Mouse (Mus musculus): Measurements from ENCODE around the gene Eif4g1. TPM values are rescaled to one million over a fixed set of nuclear protein-coding genes. Genes with fewer than 3 reads are reported as not detected.
A peak's percentile ranks its signal among the peaks of the same experiment; 100 is the strongest.

The Eif4g1 gene
- total and polyA plus RNA-seq, 3 experiments, result 257 to 957 (median 325) TPM

DNA sequence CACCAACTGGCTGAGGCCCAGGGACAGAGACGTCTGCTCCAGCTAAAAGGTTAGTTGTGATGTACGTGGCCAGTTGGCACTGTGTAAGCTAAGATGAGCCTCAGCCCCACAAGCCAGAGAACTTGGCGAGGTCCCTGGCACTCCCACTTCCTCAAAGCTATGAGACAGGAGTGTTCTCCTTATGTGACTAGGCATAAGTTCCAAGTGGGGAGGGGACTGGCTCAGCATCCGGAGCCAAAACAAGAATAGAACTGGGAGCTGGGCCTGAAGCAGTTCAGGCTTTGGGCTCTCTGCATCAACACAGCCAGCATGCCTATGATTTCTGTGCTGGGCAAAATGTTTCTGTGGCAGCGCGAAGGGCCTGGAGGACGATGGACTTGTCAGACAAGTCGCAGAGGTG lies 26.7 kb downstream of the Eif4g1 start:
- Histone ChIP-seq H3K4me3 (ENCODE audit: low read depth, low read length) (no peak overlapping the region; the same call in 1 of the 2 replicates), H3K27me3 (ENCODE audit: insufficient read depth, low read length) (no peaks in the 10 kb centered on the region), H3K4me1 (ENCODE audit: insufficient read depth, low read depth, low read length) (peaks cover 63% of the 10 kb centered on the region), H3K9me3 (replicated peaks) (no peaks in the 10 kb centered on the region), H3K36me3 (replicated peaks) (peaks cover 64% of the 10 kb centered on the region)
- TF ChIP-seq GATA1 (IDR thresholded peaks at IDR 0.05; ENCODE audit: borderline replicate concordance, low read length) (no peak), POLR2AphosphoS5 (IDR thresholded peaks at IDR 0.05; ENCODE audit: insufficient replicate concordance, low read depth, low read length) (no peak)
- no peak for ATAC-seq (ENCODE audit: extremely low read depth, insufficient number of reproducible peaks, low FRiP score, poor library complexity, severe bottlenecking)
- DNase-seq (ENCODE audit: low spot score), result no peak

DNA sequence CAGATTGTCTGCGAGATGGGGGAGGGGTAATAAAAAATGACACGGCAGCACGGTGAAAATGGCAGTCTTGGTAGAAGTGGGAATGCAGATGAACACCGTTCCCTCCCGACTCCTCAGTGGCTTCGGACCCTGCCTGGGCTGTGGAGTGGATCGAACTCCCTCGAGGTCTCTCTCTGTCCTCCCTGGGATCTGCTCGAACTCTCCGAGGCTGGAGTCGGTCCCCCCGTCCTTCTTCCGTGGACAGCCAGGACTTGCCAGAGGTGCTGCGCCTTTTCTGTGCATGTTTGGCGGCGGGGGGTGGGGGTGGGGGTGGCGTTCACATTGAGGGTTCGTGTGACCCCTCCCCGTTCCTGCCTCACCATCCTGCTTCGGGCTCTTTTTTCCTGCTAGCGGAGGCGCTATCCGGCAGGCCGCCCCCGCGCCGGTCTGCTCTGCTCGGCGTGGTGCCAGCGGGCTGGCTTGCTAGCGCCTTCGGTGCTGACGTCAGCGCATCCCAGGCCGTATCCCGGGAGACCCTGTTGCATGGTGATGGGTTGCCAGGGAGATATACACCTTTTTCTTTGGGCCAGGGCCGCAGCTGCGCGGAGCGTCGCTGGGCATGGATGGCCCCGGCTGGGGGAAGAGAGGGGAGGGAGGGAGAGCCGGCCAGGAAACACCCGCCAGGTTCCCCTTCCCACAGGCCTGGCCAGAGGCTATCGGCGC lies 27.7 kb downstream of the Eif4g1 start:
- H3K27me3 ChIP-seq (ENCODE audit: insufficient read depth, low read length), result no peaks in the 10 kb centered on the region
- H3K4me3 ChIP-seq (ENCODE audit: low read depth, low read length), result no peak overlapping the region
- peaks cover 63% of the 10 kb centered on the region for H3K36me3 ChIP-seq (replicated peaks)
- no peak for TF ChIP-seq GATA1 (IDR thresholded peaks at IDR 0.05; ENCODE audit: borderline replicate concordance, low read length)
- no peak for TF ChIP-seq TAL1 (conservative IDR thresholded peaks at IDR 0.05; ENCODE audit: low read depth, low read length)
- TF ChIP-seq CTCF (IDR thresholded peaks at IDR 0.05; ENCODE audit: low read depth, low read length), result no peak
- no peak for TF ChIP-seq GATA2 (IDR thresholded peaks at IDR 0.05; ENCODE audit: borderline replicate concordance, low read depth, low read length)
- no peak for TF ChIP-seq POLR2AphosphoS5 (IDR thresholded peaks at IDR 0.05; ENCODE audit: insufficient replicate concordance, low read depth, low read length)
- no peak for ATAC-seq (ENCODE audit: extremely low read depth, insufficient number of reproducible peaks, low FRiP score, poor library complexity, severe bottlenecking)
- no peak for DNase-seq (ENCODE audit: low spot score)
- H3K9me3 ChIP-seq (replicated peaks), result no peaks in the 10 kb centered on the region
- peaks cover 59% of the 10 kb centered on the region for H3K4me1 ChIP-seq (ENCODE audit: insufficient read depth, low read depth, low read length)

DNA sequence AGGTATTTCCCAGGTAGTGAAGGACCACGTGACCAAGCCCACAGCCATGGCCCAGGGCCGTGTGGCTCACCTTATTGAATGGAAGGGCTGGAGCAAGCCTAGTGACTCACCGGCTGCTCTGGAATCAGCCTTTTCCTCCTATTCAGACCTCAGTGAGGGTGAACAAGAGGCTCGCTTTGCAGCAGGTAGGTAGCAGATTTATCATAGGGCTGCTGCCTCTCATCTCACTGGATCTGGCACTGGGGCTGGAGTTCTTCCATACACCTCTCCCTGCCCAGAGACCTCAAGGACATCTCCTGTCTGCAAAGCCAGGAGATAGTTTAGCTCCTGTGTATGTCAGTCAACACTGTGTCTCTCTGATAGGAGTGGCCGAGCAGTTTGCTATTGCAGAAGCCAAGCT lies 31.2 kb downstream of the Eif4g1 start:
- H3K27me3 ChIP-seq (ENCODE audit: insufficient read depth, low read length), result no peaks in the 10 kb centered on the region
- peaks cover 55% of the 10 kb centered on the region for H3K4me1 ChIP-seq (ENCODE audit: insufficient read depth, low read depth, low read length)
- H3K9me3 ChIP-seq (replicated peaks), result no peaks in the 10 kb centered on the region
- peaks cover 64% of the 10 kb centered on the region for H3K36me3 ChIP-seq (replicated peaks)
- no peak for ATAC-seq (ENCODE audit: extremely low read depth, insufficient number of reproducible peaks, low FRiP score, poor library complexity, severe bottlenecking)
- H3K4me3 ChIP-seq (ENCODE audit: low read depth, low read length), result no peak overlapping the region
- TF ChIP-seq GATA1 (IDR thresholded peaks at IDR 0.05; ENCODE audit: borderline replicate concordance, low read length) (no peak), CTCF (IDR thresholded peaks at IDR 0.05; ENCODE audit: low read depth, low read length) (no peak), TAL1 (conservative IDR thresholded peaks at IDR 0.05; ENCODE audit: low read depth, low read length) (no peak), POLR2AphosphoS5 (IDR thresholded peaks at IDR 0.05; ENCODE audit: insufficient replicate concordance, low read depth, low read length) (no peak), GATA2 (IDR thresholded peaks at IDR 0.05; ENCODE audit: borderline replicate concordance, low read depth, low read length) (no peak)
- no peak for DNase-seq (ENCODE audit: low spot score)

DNA sequence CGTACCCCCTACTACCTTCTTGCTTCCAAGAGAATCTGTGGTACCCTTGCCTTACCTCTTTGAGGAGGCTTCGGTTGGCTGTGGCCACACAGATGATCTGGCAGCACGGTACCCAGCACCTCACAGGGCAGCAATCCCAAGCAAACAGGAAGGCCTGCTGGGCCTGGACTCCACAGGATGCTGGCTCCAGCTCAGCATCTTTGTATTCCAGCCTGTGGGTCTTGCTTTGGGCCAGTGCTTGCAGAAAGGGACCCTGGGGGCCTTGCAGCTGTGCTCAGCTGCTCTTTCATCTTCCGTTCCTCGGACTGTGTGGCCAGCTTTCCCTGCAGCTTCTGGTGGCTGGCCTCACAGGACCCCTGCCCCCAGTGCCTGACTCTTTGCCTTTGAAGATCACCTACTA lies 31.9 kb downstream of the Eif4g1 start:
- DNase-seq (ENCODE audit: low spot score) (no peak), ATAC-seq (ENCODE audit: extremely low read depth, insufficient number of reproducible peaks, low FRiP score, poor library complexity, severe bottlenecking) (no peak)
- Histone ChIP-seq H3K27me3 (ENCODE audit: insufficient read depth, low read length) (no peaks in the 10 kb centered on the region), H3K9me3 (replicated peaks) (no peaks in the 10 kb centered on the region), H3K4me1 (ENCODE audit: insufficient read depth, low read depth, low read length) (peaks cover 55% of the 10 kb centered on the region), H3K36me3 (replicated peaks) (peaks cover 67% of the 10 kb centered on the region), H3K4me3 (ENCODE audit: low read depth, low read length) (no peak overlapping the region)
- TF ChIP-seq POLR2AphosphoS5 (IDR thresholded peaks at IDR 0.05; ENCODE audit: insufficient replicate concordance, low read depth, low read length) (no peak), TAL1 (conservative IDR thresholded peaks at IDR 0.05; ENCODE audit: low read depth, low read length) (no peak), CTCF (IDR thresholded peaks at IDR 0.05; ENCODE audit: low read depth, low read length) (no peak), GATA2 (IDR thresholded peaks at IDR 0.05; ENCODE audit: borderline replicate concordance, low read depth, low read length) (no peak), GATA1 (IDR thresholded peaks at IDR 0.05; ENCODE audit: borderline replicate concordance, low read length) (no peak)

DNA sequence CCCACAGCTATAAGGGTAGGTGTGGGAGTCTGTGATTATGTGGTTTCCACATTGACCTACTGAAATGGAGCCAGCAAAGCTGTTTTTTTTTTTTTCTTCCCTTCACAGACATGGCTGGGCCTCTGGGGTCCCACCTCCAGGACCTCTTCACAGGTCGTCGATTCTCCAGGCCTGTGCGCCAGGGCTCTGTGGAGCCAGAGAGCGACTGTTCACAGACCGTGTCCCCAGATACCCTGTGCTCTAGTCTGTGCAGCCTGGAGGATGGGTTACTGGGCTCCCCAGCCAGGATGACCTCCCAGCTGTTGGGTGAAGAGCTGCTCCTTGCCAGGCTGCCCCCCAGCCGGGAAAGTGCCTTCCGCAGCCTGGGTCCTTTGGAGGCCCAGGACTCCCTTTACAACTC lies 33.2 kb downstream of the Eif4g1 start:
- no peaks in the 10 kb centered on the region for H3K9me3 ChIP-seq (replicated peaks)
- peaks cover 58% of the 10 kb centered on the region for H3K4me1 ChIP-seq (ENCODE audit: insufficient read depth, low read depth, low read length)
- no peaks in the 10 kb centered on the region for H3K27me3 ChIP-seq (ENCODE audit: insufficient read depth, low read length)
- H3K36me3 ChIP-seq (replicated peaks), result peaks cover 68% of the 10 kb centered on the region
- H3K4me3 ChIP-seq (ENCODE audit: low read depth, low read length), result peak overlapping the region; percentile 42; the same call in 1 of the 2 replicates
- TF ChIP-seq GATA2 (IDR thresholded peaks at IDR 0.05; ENCODE audit: borderline replicate concordance, low read depth, low read length) (no peak), CTCF (IDR thresholded peaks at IDR 0.05; ENCODE audit: low read depth, low read length) (no peak), POLR2AphosphoS5 (IDR thresholded peaks at IDR 0.05; ENCODE audit: insufficient replicate concordance, low read depth, low read length) (no peak), TAL1 (conservative IDR thresholded peaks at IDR 0.05; ENCODE audit: low read depth, low read length) (no peak), GATA1 (IDR thresholded peaks at IDR 0.05; ENCODE audit: borderline replicate concordance, low read length) (no peak)
- DNase-seq (ENCODE audit: low spot score) (no peak), ATAC-seq (ENCODE audit: extremely low read depth, insufficient number of reproducible peaks, low FRiP score, poor library complexity, severe bottlenecking) (no peak)

DNA sequence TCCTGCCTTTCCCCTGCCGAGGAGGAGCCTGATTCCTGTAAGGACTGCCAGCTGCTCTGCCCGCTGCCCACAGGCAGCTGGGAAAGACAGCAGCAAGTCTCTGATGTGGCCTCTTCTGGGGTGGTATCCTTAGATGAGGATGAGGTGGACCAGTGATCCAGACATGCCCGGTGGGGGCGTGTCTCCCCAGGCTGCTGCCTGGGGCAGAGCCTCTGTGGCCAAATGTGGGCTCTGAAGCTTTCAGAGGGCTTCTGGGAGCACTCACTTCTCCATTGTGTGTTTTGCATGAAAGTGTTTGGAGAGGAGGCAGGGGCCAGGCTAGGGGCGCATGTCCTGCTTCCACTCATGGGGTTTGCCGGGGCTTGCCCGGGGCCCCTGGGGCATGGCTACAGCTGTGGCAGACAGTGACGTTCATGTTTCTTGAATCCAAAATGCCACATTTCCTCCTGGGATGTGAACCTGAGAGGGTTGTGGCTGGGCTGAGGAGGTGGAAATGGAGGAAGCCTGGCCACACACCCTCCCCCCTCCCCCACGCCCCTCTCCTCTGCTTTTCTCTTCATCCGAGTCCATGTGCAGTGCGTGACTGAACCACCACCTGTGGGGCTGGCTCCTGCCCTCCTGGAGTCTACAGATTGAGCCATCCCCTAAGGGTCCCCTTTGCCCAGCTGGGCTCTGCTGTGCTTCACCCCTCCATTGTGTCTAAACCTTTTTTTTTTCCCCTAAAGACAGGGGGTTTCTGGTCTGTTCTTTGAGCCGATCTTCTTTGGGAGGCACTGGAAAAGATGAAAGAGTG lies 33.8 kb downstream of the Eif4g1 start:
- ATAC-seq (ENCODE audit: extremely low read depth, insufficient number of reproducible peaks, low FRiP score, poor library complexity, severe bottlenecking) (no peak), DNase-seq (ENCODE audit: low spot score) (no peak)
- Histone ChIP-seq H3K9me3 (replicated peaks) (no peaks in the 10 kb centered on the region), H3K27me3 (ENCODE audit: insufficient read depth, low read length) (no peaks in the 10 kb centered on the region), H3K36me3 (replicated peaks) (peaks cover 72% of the 10 kb centered on the region), H3K4me3 (ENCODE audit: low read depth, low read length) (peak overlapping the region; percentile 42; the same call in 1 of the 2 replicates), H3K4me1 (ENCODE audit: insufficient read depth, low read depth, low read length) (peaks cover 64% of the 10 kb centered on the region)
- TF ChIP-seq CTCF (IDR thresholded peaks at IDR 0.05; ENCODE audit: low read depth, low read length), result no peak
- TF ChIP-seq GATA2 (IDR thresholded peaks at IDR 0.05; ENCODE audit: borderline replicate concordance, low read depth, low read length), result no peak
- TF ChIP-seq TAL1 (conservative IDR thresholded peaks at IDR 0.05; ENCODE audit: low read depth, low read length), result no peak
- no peak for TF ChIP-seq GATA1 (IDR thresholded peaks at IDR 0.05; ENCODE audit: borderline replicate concordance, low read length)
- no peak for TF ChIP-seq POLR2AphosphoS5 (IDR thresholded peaks at IDR 0.05; ENCODE audit: insufficient replicate concordance, low read depth, low read length)
